Mouse (Mus musculus) forebrain, embryonic 10.5 days (tissue): ENCODE data around the gene Mn1. TPM values are rescaled to one million over a fixed set of nuclear protein-coding genes. Genes with fewer than 3 reads are reported as not detected.
A peak's percentile ranks its signal among the peaks of the same experiment; 100 is the strongest.

Experiments
- DNase-seq: peaks from one replicate; pipeline ENCODE4 v3.0.0-alpha.2; 2017; ENCODE audit warnings: low spot score; ENCODE audit errors: extremely low spot score
- H3K27ac ChIP-seq: fragments of 300-500 bp; sonication (generic); 2 replicates; pipeline ENCODE4 v1.5.1; 2016; ENCODE audit warnings: mild to moderate bottlenecking
- H3K27me3 ChIP-seq: fragments of 300-500 bp; sonication (generic); 2 replicates; pipeline ENCODE4 v1.6.1; 2016; ENCODE audit warnings: mild to moderate bottlenecking; ENCODE audit not compliant: poor library complexity, severe bottlenecking
- H3K36me3 ChIP-seq: fragments of 300-500 bp; sonication (generic); replicated peaks from 2 replicates; pipeline ENCODE4 v1.6.1; 2016; ENCODE audit warnings: mild to moderate bottlenecking, moderate library complexity
- H3K4me1 ChIP-seq: fragments of 300-500 bp; sonication (generic); 2 replicates; pipeline ENCODE4 v1.6.1; 2016
- H3K4me3 ChIP-seq: fragments of 300-500 bp; sonication (generic); 2 replicates; pipeline ENCODE4 v1.5.1; 2016; ENCODE audit warnings: mild to moderate bottlenecking, moderate library complexity
- H3K9me3 ChIP-seq: fragments of 300-500 bp; sonication (generic); 2 replicates; pipeline ENCODE4 v1.6.1; 2016; ENCODE audit warnings: mild to moderate bottlenecking, moderate library complexity
- WGBS: fragments of 180-500 bp; shearing (Covaris S2); methylation state at CpG from one replicate; pipeline ENCODE4 v1.1.7; 2016; 5-methylcytosine and 5-hydroxymethylcytosine counted together
- polyA plus RNA-seq: library from polyadenylated mRNA; unstranded; fragments of >200 nt; fragmentation: Nextera tagmentation; extraction: Ambion mirVana; gene quantifications from 2 replicates; pipeline ENCODE4 v1.2.1, GENCODE M21; 2016

Mn1 gene
- polyA plus RNA-seq, 1 experiment from 2014 or later, result 36.5 TPM

GRCm38 (mm10) chr5:111444361-111444760 lies 27.2 kb downstream of the Mn1 start:
- H3K9me3 ChIP-seq, result no peaks in the 10 kb centered on the region
- DNase-seq, result no peak
- peaks cover 99% of the 10 kb centered on the region for H3K36me3 ChIP-seq
- WGBS, result 90% methylated on average over 4 of the region's 4 CpGs
- no peak overlapping the region for H3K4me3 ChIP-seq
- no peaks in the 10 kb centered on the region for H3K27me3 ChIP-seq
- H3K27ac ChIP-seq, result 0 out of 2 replicates have a peak overlapping the region, but pooled peaks have one; percentile 2
- peaks cover 86% of the 10 kb centered on the region for H3K4me1 ChIP-seq

GRCm38 (mm10) chr5:111446652-111447051 lies 29.5 kb downstream of the Mn1 start:
- peak; percentile 58 for DNase-seq
- peak overlapping the region; percentile 7; the same call in 1 of the 2 replicates for H3K4me3 ChIP-seq
- WGBS, result 27% methylated on average over 7 of the region's 7 CpGs
- H3K36me3 ChIP-seq, result peaks cover 99% of the 10 kb centered on the region
- no peaks in the 10 kb centered on the region for H3K27me3 ChIP-seq
- peak overlapping the region; percentile 79 for H3K27ac ChIP-seq
- peaks cover 89% of the 10 kb centered on the region for H3K4me1 ChIP-seq
- no peaks in the 10 kb centered on the region for H3K9me3 ChIP-seq

GRCm38 (mm10) chr5:111449700-111450099 lies 32.5 kb downstream of the Mn1 start:
- H3K4me1 ChIP-seq, result peaks cover 63% of the 10 kb centered on the region
- H3K36me3 ChIP-seq, result peaks cover 99% of the 10 kb centered on the region
- 70% methylated on average over 8 of the region's 8 CpGs for WGBS
- no peaks in the 10 kb centered on the region for H3K9me3 ChIP-seq
- H3K27me3 ChIP-seq, result no peaks in the 10 kb centered on the region
- no peak for DNase-seq
- H3K4me3 ChIP-seq, result no peak overlapping the region
- peak overlapping the region; percentile 65 for H3K27ac ChIP-seq

GRCm38 (mm10) chr5:111454240-111454639 lies 37.1 kb downstream of the Mn1 start:
- Histone ChIP-seq H3K27ac (no peak overlapping the region), H3K27me3 (no peaks in the 10 kb centered on the region), H3K36me3 (peaks cover 100% of the 10 kb centered on the region), H3K9me3 (no peaks in the 10 kb centered on the region), H3K4me3 (no peak overlapping the region), H3K4me1 (peaks cover 22% of the 10 kb centered on the region)
- WGBS, result 96% methylated on average over 5 of the region's 5 CpGs
- no peak for DNase-seq

- DNase-seq, result no peak
- Histone ChIP-seq H3K9me3 (no peaks in the 10 kb centered on the region), H3K27ac (no peak overlapping the region), H3K4me1 (peaks cover 22% of the 10 kb centered on the region), H3K27me3 (no peaks in the 10 kb centered on the region), H3K36me3 (peaks cover 94% of the 10 kb centered on the region), H3K4me3 (no peak overlapping the region)
- WGBS, result 95% methylated on average over 6 of the region's 6 CpGs
These were observed 37.7 kb downstream of the Mn1 start for GRCm38 (mm10) chr5:111454876-111455275.

GRCm38 (mm10) chr5:111458675-111459074 lies 41.5 kb downstream of the Mn1 start:
- Histone ChIP-seq H3K36me3 (peaks cover 56% of the 10 kb centered on the region), H3K9me3 (no peaks in the 10 kb centered on the region), H3K27me3 (no peaks in the 10 kb centered on the region), H3K4me3 (no peak overlapping the region), H3K27ac (0 out of 2 replicates have a peak overlapping the region, but pooled peaks have one; percentile 5), H3K4me1 (peaks cover 30% of the 10 kb centered on the region)
- no peak for DNase-seq
- 87% methylated on average over 6 of the region's 6 CpGs for WGBS

GRCm38 (mm10) chr5:111465811-111466299 lies 48.7 kb downstream of the Mn1 start:
- H3K36me3 ChIP-seq, result no peaks in the 10 kb centered on the region
- 70% methylated on average over 11 of the region's 11 CpGs for WGBS
- H3K27ac ChIP-seq, result peak overlapping the region; percentile 79
- H3K27me3 ChIP-seq, result no peaks in the 10 kb centered on the region
- no peak overlapping the region for H3K4me3 ChIP-seq
- DNase-seq, result peak; percentile 28
- H3K4me1 ChIP-seq, result peaks cover 18% of the 10 kb centered on the region
- H3K9me3 ChIP-seq, result no peaks in the 10 kb centered on the region; the same call in 1 of the 2 replicates

- Histone ChIP-seq H3K4me3 (no peak overlapping the region), H3K27ac (peak overlapping the region; percentile 79), H3K36me3 (no peaks in the 10 kb centered on the region), H3K27me3 (no peaks in the 10 kb centered on the region), H3K4me1 (peaks cover 12% of the 10 kb centered on the region), H3K9me3 (no peaks in the 10 kb centered on the region; the same call in 1 of the 2 replicates)
- WGBS, result 87% methylated on average over 9 of the region's 9 CpGs
- no peak for DNase-seq
These were observed 49.3 kb downstream of the Mn1 start for GRCm38 (mm10) chr5:111466429-111466828.

GRCm38 (mm10) chr5:111467699-111468098 lies 50.5 kb downstream of the Mn1 start:
- Histone ChIP-seq H3K27ac (no peak overlapping the region), H3K36me3 (no peaks in the 10 kb centered on the region), H3K4me1 (peaks cover 8% of the 10 kb centered on the region), H3K9me3 (no peaks in the 10 kb centered on the region; the same call in 1 of the 2 replicates), H3K4me3 (no peak overlapping the region), H3K27me3 (no peaks in the 10 kb centered on the region)
- WGBS, result 90% methylated on average over 5 of the region's 5 CpGs
- DNase-seq, result no peak

- H3K27ac ChIP-seq, result peak overlapping the region; percentile 31; the same call in 1 of the 2 replicates
- H3K4me3 ChIP-seq, result no peak overlapping the region
- DNase-seq, result no peak
- 84% methylated on average over 7 of the region's 7 CpGs for WGBS
- H3K36me3 ChIP-seq, result no peaks in the 10 kb centered on the region
- no peaks in the 10 kb centered on the region; the same call in 1 of the 2 replicates for H3K9me3 ChIP-seq
- no peaks in the 10 kb centered on the region for H3K27me3 ChIP-seq
- H3K4me1 ChIP-seq, result peaks cover 15% of the 10 kb centered on the region
These were observed 52.2 kb downstream of the Mn1 start for GRCm38 (mm10) chr5:111469195-111469882.

GRCm38 (mm10) chr5:111470875-111471274 lies 53.7 kb downstream of the Mn1 start:
- H3K4me1 ChIP-seq, result peaks cover 15% of the 10 kb centered on the region
- 86% methylated on average over 4 of the region's 4 CpGs for WGBS
- H3K9me3 ChIP-seq, result no peaks in the 10 kb centered on the region
- H3K27ac ChIP-seq, result peak overlapping the region; percentile 65
- no peaks in the 10 kb centered on the region for H3K27me3 ChIP-seq
- H3K36me3 ChIP-seq, result no peaks in the 10 kb centered on the region
- no peak overlapping the region for H3K4me3 ChIP-seq
- DNase-seq, result no peak

- H3K9me3 ChIP-seq, result no peaks in the 10 kb centered on the region
- DNase-seq, result no peak
- 87% methylated on average over 11 of the region's 11 CpGs for WGBS
- H3K27me3 ChIP-seq, result no peaks in the 10 kb centered on the region
- peaks cover 13% of the 10 kb centered on the region; the same call in 1 of the 2 replicates for H3K4me1 ChIP-seq
- H3K36me3 ChIP-seq, result no peaks in the 10 kb centered on the region
- H3K4me3 ChIP-seq, result no peak overlapping the region
- 0 out of 2 replicates have a peak overlapping the region, but pooled peaks have one; percentile 6 for H3K27ac ChIP-seq
These were observed 56.3 kb downstream of the Mn1 start for GRCm38 (mm10) chr5:111473425-111473824.

- Histone ChIP-seq H3K36me3 (no peaks in the 10 kb centered on the region), H3K9me3 (no peaks in the 10 kb centered on the region), H3K27ac (peak overlapping the region; percentile 31; the same call in 1 of the 2 replicates), H3K4me1 (peaks cover 13% of the 10 kb centered on the region; the same call in 1 of the 2 replicates), H3K27me3 (no peaks in the 10 kb centered on the region), H3K4me3 (no peak overlapping the region)
- 78% methylated on average over 5 of the region's 5 CpGs for WGBS
- no peak for DNase-seq
These were observed 58.6 kb downstream of the Mn1 start for GRCm38 (mm10) chr5:111475721-111476120.
